Mouse (Mus musculus): ENCODE data around the gene Schip1. TPM values are rescaled to one million over a fixed set of nuclear protein-coding genes. Genes with fewer than 3 reads are reported as not detected.
"Not testable (repeated sequence)": the region's sequence is repeated elsewhere in the genome, so short reads cannot be mapped to it uniquely, and the experiment has no call there.

Gene Schip1
- 43.0 and 47.3 TPM in 2 replicates for polyA plus RNA-seq (2012; rRNA removed)

GRCm38 (mm10) chr3:68064731-68065130, at the start of gene Schip1:
TSS of gene Schip1 (plus strand) at chr3:68064802.
- no peak for DNase-seq (ENCODE audit: low spot score)

- no peak for DNase-seq (ENCODE audit: low spot score)
These were observed 48.8 kb upstream of the Schip1 start for GRCm38 (mm10) chr3:68015786-68016185.

GRCm38 (mm10) chr3:68019401-68019800, 45.2 kb upstream of the Schip1 start:
- DNase-seq (ENCODE audit: low spot score), result no peak

- no peak for DNase-seq (ENCODE audit: low spot score)
These were observed 28.5 kb upstream of the Schip1 start for GRCm38 (mm10) chr3:68036097-68036496.

- no peak for DNase-seq (ENCODE audit: low spot score)
These were observed 21.7 kb upstream of the Schip1 start for GRCm38 (mm10) chr3:68042951-68043350.

DNA sequence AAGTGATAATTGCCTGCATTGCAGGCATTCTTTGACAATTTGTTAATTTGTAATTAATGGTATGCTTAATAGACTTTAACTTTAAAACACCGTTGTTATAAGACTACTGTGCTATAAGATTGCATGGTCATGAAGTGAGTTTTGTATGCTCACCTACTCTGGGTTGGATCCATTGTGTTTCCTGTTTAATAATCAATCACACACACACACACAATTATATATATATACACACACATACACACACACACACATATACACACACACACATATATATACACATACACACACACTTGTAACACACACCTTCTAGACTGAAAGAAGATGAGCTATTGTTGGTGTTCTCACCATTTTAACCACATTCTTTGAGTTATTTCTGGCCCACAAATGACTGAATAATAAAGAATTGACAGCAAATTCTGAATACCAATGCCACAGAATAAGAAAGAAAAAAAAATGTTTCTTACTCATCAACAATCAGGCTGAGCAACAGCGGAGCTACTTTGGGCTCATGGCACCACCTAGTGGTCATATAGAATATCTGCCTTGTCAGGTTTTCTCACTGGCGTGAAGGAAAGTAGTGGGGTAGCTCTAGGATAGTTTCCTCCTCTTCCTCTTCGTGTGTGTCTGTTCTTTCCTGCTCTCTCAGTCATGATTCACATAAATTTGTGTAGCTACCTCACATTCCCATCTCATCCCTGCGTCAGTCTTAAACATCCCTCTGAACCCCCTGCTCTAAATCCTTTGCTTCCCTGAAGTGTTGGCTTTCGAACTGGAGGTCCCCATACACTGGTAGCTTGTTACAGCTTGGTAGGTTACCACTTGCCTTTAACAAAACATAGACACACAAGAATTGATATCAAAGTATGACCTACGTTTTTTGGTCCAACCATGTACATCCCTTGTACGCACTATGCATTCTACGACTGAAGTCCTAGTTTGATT, 18.9 kb upstream of the Schip1 start:
- no peak for DNase-seq (ENCODE audit: low spot score)

DNA sequence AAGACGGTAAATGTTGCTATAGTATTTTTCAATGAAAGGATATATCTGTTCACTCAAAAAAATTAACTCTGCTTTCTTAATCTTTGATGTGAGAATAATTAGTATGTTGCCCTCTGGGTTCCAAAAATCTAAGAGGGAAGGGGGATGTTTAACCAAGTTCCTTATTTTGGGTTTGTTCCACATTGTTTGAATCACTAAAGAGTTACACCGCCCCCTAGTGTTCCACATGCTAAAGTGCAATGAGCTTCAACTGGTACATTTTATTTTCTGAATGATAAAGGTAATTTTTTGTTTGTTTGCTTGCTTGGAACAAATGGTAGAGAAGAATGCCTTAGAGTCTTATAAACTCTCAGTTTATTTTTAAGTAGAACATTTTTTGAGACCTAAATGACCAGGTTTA, 11.1 kb upstream of the Schip1 start:
- no peak for DNase-seq (ENCODE audit: low spot score)

- no peak for DNase-seq (ENCODE audit: low spot score)
These were observed 9.5 kb upstream of the Schip1 start for GRCm38 (mm10) chr3:68055071-68055470.

DNA sequence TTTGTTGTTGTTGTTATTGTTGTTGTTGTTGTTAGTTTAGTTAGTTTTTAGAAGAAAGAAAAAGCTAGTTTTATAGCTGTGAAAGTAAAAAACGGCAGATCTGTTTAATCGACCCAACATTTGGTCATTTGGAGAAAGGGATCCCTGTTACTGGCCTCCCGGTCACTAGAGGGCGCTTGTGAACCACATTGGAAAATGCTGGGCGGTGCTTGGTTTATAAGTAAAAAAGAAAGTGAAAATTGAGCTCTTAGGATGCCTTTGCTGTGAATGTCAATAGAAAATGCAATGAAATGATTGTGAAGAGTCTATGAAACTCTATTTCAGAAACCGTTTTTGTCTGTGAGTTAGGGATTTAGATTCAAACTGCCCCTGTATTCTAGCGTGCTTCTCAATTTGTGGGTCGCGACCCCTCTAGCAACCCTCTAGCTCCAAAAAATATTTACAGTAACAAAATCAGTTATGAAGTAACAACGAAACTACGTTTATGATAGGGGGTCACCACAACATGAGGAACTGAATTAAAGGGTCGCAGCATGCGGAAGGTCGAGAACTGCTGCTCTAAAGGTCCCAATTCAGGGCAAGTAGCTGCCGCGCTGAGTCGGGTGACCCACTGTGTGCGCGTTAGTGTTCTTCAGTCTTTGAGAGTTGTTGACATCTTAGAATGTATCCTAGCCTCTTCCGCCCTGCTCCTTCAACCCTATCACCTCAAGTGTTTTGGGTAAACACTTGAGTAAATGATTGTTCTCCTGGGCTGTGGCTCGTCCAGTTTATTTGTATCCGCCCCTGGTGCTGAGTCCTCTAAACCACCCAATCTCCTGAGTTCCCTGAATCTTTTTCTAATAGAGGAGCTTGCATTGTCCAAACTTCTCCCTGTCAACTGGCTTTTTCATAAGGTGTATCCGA, 8.0 kb upstream of the Schip1 start:
- peak; percentile 43 for DNase-seq (ENCODE audit: low spot score)

DNA sequence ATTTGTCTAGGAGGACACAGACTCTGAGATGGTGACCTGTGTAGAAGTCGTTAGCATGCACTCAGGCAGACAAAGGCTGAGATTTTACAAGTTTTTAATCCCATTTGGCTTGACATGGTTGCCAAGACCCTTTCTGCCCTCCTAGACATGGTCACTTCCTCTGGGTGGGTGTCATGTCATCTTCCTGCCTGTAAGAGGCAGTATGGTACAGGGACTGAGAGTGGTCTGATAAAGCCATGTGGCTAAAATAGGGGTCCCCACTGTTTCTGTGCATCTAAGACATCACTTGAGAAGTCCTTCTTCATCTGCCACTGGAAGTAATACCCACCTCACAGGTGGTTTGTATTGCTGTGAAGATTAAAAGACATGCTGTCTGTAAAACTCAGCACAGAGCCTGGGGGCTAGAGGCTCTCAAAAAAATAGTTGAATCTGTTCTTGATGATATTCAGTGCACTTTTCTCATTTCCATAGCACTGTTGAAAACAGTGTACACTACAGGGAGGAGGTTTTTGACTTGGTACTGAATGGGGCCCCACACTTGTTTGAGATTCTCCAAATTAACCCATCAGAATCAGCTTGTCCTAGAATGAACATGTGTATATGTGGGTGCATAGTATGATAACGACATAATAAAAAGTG, 5.3 kb upstream of the Schip1 start:
- no peak for DNase-seq (ENCODE audit: low spot score)

- no peak for DNase-seq (ENCODE audit: low spot score)
These were observed 7.1 kb downstream of the Schip1 start for GRCm38 (mm10) chr3:68071395-68072386.

- no peak for DNase-seq (ENCODE audit: low spot score)
These were observed 12.8 kb downstream of the Schip1 start for GRCm38 (mm10) chr3:68077406-68077805.

GRCm38 (mm10) chr3:68085024-68085423, 20.4 kb downstream of the Schip1 start:
- no peak for DNase-seq (ENCODE audit: low spot score)

- DNase-seq (ENCODE audit: low spot score), result no peak
These were observed 27.5 kb downstream of the Schip1 start for GRCm38 (mm10) chr3:68092108-68092507.

DNA sequence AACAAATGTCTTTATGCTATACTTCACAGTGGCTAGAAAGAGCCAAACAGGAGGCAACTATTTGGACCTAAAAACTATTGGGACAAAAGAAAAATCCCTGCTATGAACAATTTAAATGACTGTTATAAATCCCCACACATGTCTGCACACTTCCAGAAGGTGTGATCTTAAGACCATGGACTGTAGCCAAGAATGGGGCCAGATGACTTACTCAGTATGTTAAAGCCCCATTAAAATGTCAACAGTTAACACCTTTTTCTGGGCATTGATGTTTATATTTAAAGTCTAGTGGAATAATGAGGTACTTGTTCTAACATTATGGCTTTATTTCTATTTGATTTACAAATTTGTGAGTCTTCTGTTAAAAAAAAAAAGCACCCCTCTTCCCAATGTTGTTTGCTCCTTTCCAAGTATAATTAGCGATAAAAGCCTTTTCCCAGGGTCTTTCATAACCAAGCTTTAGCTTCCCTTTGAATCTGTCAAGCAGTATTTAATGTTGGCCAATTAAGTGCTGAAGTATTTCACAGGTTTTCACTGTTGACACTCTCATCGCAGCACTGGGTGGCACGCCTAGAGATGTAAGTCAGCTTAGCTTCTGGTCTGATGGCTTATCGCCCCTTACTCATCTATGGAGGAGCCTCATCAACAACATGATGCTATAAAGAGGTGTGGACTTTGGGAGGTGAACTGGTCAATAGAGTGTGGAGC, 32.3 kb downstream of the Schip1 start:
- DNase-seq (ENCODE audit: low spot score), result no peak

- DNase-seq (ENCODE audit: low spot score), result not testable (repeated sequence)
These were observed 35.0 kb downstream of the Schip1 start for GRCm38 (mm10) chr3:68099561-68099960.

DNA sequence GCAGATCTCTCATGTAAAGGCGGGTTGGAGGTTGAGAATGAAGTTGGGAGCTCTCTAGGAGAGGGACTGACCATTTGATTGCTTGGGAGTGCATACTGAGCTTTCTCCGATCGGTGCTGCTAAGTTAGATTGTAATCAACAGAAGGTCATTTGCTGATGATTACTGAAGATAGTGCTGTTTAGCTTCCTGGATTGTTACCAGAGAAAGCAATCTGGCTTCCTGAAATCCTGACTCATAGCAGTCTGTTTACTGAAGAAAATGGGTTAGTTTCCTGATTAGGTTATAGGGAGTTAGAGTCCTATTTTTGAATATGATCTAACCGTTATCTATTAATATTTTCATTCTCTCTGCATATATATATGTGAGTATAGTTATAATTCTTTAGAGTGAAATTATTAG, 36.7 kb downstream of the Schip1 start:
- DNase-seq (ENCODE audit: low spot score), result no peak

GRCm38 (mm10) chr3:68105081-68105685, 40.6 kb downstream of the Schip1 start:
- no peak for DNase-seq (ENCODE audit: low spot score)

- DNase-seq (ENCODE audit: low spot score), result no peak
These were observed 56.7 kb downstream of the Schip1 start for GRCm38 (mm10) chr3:68121338-68121737.

All from urinary bladder, adult 2 months (tissue).